Mouse (Mus musculus) lung, adult 2 months (tissue): Measurements from ENCODE around the gene Trpm8.

ENCODE experiments used
- CTCF ChIP-seq: fragments of 200-500 bp; IDR thresholded peaks from 2 replicates; pipeline ENCODE4 v1.5.1; 2011; ENCODE audit warnings: mild to moderate bottlenecking, low read length, control low read depth; ENCODE audit not compliant: insufficient read depth
- POLR2A ChIP-seq: fragments of 200-500 bp; IDR thresholded peaks from 2 replicates; pipeline ENCODE4 v1.6.1; 2011; ENCODE audit warnings: low read depth, mild to moderate bottlenecking, control low read depth, low read length, borderline replicate concordance; ENCODE audit errors: extremely low read depth

DNA sequence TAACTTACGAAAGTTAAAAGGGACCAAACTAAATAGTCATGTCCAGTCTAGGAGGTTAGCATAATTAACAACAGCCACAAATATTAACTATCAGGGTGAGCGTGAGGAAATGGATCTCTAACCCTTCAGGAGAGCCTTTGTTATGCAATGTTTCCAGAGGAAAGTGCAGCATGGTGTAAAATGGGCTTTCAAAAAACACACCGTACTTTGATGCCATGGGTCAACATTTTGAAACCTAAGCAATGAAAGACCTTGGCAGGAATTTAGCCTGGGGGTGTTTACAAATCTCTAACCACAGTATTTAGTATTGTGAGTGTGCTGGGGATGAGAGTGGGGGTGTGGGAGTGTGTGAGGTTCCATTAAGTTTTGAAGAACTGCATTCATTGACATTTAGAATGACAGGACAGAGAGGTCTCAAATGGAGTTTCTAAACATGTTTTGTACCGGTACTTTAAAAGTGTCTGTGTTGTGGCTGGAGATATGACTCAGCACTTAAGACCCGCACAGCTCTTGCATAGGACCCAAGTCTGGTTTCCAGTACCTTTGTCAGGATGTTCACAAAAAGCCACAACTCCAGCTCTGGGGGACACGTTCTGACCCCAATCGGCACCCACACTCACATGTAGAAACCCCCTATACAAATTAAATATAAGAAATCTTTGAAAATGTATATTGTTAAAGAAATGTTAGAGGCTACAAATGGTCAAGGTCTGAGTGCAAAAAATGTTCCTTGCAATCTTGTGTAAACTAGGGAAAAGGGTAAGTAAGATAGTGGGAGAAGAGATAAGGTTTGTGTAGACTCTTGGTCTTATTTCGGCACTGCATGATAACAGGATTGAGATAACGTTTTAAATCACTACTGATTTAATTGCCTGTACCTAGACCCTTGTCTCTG lies 1.9 kb downstream of the Trpm8 start:
- TF ChIP-seq POLR2A (no peak), CTCF (no peak)
